7 mouse cellular contexts compared by ENCODE assay signal in genomic region chr6:114812322-114812721, GRCm38 (mm10).
DNase-seq lines count a peak whose midpoint lies in the region; TF ChIP-seq lines count a peak whose summit lies in the region.

No protein-coding gene starts in this region.

- TF ChIP-seq POLR2A in brain, embryonic 14.5 days (IDR thresholded peaks at IDR 0.05; ENCODE audit: borderline replicate concordance, extremely low read depth, insufficient read depth, insufficient read length, poor library complexity, severe bottlenecking), result no peak

- TF ChIP-seq CTCF in brain, embryonic 14.5 days (IDR thresholded peaks at IDR 0.05; ENCODE audit: borderline replicate concordance, extremely low read depth, insufficient read depth, insufficient read length), result no peak

- DNase-seq in left cerebral cortex, postnatal 14 days (ENCODE audit: low spot score in 2 of 2), result peak; percentile 25 to 46
- DNase-seq in left cerebral cortex, adult 18-20 months (ENCODE audit: low spot score in 2 of 2), result no peak
- peak; percentile 91 for DNase-seq in brain, embryonic 14.5 days (ENCODE audit: low read depth)
- DNase-seq in gastrocnemius, postnatal 10 days, result peak; percentile 37
- DNase-seq in lung, postnatal 10 days, result peak; percentile 56
- DNase-seq in embryo, embryonic 9.5 days (ENCODE audit: extremely low spot score), result no peak
- no peak for DNase-seq in kidney, adult 9 months

- intact Hi-C loops in left cerebral cortex, postnatal 14 days (cut with DNase I), result no loop called here

Comparison
In these comparisons a context has a peak if more than half of its experiments do, and no peak if none do; other contexts are left out.
1. DNase-seq: peak in left cerebral cortex, postnatal 14 days (2 of 2), brain, embryonic 14.5 days (single experiment), gastrocnemius, postnatal 10 days (single experiment) and lung, postnatal 10 days (single experiment); none in left cerebral cortex, adult 18-20 months (0 of 2), embryo, embryonic 9.5 days (single experiment) and kidney, adult 9 months (single experiment).